Mouse (Mus musculus) forebrain, embryonic 11.5 days (tissue): ENCODE data around the gene Pde9a. TPM values are rescaled to one million over a fixed set of nuclear protein-coding genes. Genes with fewer than 3 reads are reported as not detected.

Experiments
- ATAC-seq: fragments of 200-750 bp; cut with Nextera tagmentation; replicated peaks from 2 replicates; pipeline ENCODE4 v1.8.0; 2017; ENCODE audit warnings: moderate TSS enrichment; ENCODE audit not compliant: low FRiP score
- DNase-seq: peaks from one replicate; pipeline ENCODE4 v3.0.0-alpha.2; 2017; ENCODE audit warnings: low spot score
- H3K27ac ChIP-seq: fragments of 300-500 bp; sonication (generic); 2 replicates; pipeline ENCODE4 v1.5.1; 2014; ENCODE audit warnings: low read depth, low read length
- H3K27me3 ChIP-seq: fragments of 300-500 bp; sonication (generic); 2 replicates; pipeline ENCODE4 v1.6.1; 2014; ENCODE audit warnings: mild to moderate bottlenecking, low read length, mixed read lengths; ENCODE audit not compliant: control insufficient read depth, insufficient read depth
- H3K36me3 ChIP-seq: fragments of 300-500 bp; sonication (generic); 2 replicates; pipeline ENCODE4 v1.6.1; 2014; ENCODE audit warnings: mild to moderate bottlenecking, low read length, moderate library complexity, mixed read lengths; ENCODE audit not compliant: control insufficient read depth, insufficient read depth
- H3K4me1 ChIP-seq: fragments of 300-500 bp; sonication (generic); replicated peaks from 2 replicates; pipeline ENCODE4 v1.6.1; 2014; ENCODE audit warnings: low read length, mixed read lengths; ENCODE audit not compliant: control insufficient read depth, insufficient read depth
- H3K4me2 ChIP-seq: fragments of 300-500 bp; sonication (generic); 2 replicates; pipeline ENCODE4 v1.6.1; 2014; ENCODE audit warnings: low read depth, mild to moderate bottlenecking, low read length, moderate library complexity, mixed read lengths; ENCODE audit not compliant: severe bottlenecking
- H3K4me3 ChIP-seq: fragments of 300-500 bp; sonication (generic); 2 replicates; pipeline ENCODE4 v1.5.1; 2014; ENCODE audit warnings: low read depth, low read length
- H3K9ac ChIP-seq: fragments of 300-500 bp; sonication (generic); 2 replicates; pipeline ENCODE4 v1.6.1; 2014; ENCODE audit warnings: low read length
- H3K9me3 ChIP-seq: fragments of 300-500 bp; sonication (generic); 2 replicates; pipeline ENCODE4 v1.6.1; 2016; ENCODE audit warnings: low read length, mixed read lengths; ENCODE audit not compliant: control insufficient read depth
- WGBS: fragments of 180-500 bp; shearing (Covaris S2); extraction: QIAGEN DNeasy Blood & Tissue Kit; methylation state at CpG from one replicate; pipeline ENCODE4 v1.1.7; 2014; 5-methylcytosine and 5-hydroxymethylcytosine counted together
- polyA plus RNA-seq: library from polyadenylated mRNA; unstranded; fragments of >200 nt; fragmentation: Nextera tagmentation; extraction: Ambion mirVana; gene quantifications from 2 replicates; pipeline ENCODE4 v1.2.1, GENCODE M21; 2014

Gene Pde9a
- polyA plus RNA-seq, 1 experiment from 2014 or later = 30.4 TPM

GRCm38 (mm10) chr17:31393811-31394210 is 7.8 kb downstream of the Pde9a start:
- Histone ChIP-seq H3K9ac (no peak overlapping the region), H3K27me3 (no peaks in the 10 kb centered on the region), H3K4me2 (no peak overlapping the region), H3K27ac (no peak overlapping the region), H3K9me3 (no peaks in the 10 kb centered on the region), H3K4me1 (no peaks in the 10 kb centered on the region), H3K4me3 (no peak overlapping the region), H3K36me3 (no peaks in the 10 kb centered on the region)
- ATAC-seq = no peak
- no peak for DNase-seq
- 82% methylated on average over 2 of the region's 2 CpGs for WGBS

DNA sequence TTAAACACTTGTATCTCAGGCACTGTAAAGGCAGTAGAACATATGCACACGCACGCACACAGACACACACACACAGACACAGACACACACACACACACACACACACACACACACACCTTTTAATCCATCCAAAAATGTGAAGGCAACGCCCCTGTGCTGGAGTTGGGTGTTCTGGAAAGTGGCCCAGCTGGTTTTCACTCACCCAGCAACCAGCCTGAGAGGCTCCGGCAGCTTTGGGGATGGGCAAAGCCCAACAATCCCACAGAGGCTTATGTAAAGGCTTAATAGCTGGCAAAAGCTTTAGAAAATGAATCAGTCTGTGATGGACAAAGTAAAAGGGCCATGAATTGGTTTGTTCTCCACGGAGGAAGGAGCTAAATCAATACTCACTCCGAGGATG is 14.3 kb downstream of the Pde9a start:
- no peak overlapping the region for H3K4me3 ChIP-seq
- H3K4me1 ChIP-seq = 0 out of 2 replicates have a peak, but pooled peaks cover 3% of the 10 kb centered on the region
- ATAC-seq (no peak), DNase-seq (no peak)
- H3K9ac ChIP-seq = no peak overlapping the region
- no peak overlapping the region for H3K4me2 ChIP-seq
- H3K27me3 ChIP-seq = no peaks in the 10 kb centered on the region
- no peak overlapping the region for H3K27ac ChIP-seq
- 84% methylated on average over 6 of the region's 6 CpGs for WGBS
- H3K9me3 ChIP-seq = no peaks in the 10 kb centered on the region
- no peaks in the 10 kb centered on the region for H3K36me3 ChIP-seq

DNA sequence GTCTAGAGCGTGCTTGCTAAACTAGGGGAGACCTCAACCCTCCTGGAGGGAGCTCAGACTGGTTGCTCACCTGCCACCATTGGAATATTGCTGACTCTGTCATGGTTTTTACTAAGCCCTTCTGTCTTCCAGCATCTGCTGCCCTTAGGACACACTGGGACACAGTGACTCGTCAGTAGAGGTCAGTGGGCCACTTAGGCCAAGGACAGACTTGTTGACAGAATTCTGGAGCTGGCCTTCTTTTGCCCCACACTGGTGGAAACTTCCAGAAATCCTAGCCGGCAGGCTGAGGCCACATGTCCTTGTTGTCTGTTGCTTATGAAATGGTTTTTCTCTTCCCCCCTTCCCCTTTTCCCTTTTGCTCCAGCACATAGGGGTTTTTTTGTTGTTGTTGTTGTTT is 15.2 kb downstream of the Pde9a start:
- no peaks in the 10 kb centered on the region for H3K36me3 ChIP-seq
- DNase-seq = no peak
- ATAC-seq = no peak
- no peaks in the 10 kb centered on the region for H3K27me3 ChIP-seq
- WGBS = 89% methylated on average over 3 of the region's 3 CpGs
- H3K4me3 ChIP-seq = no peak overlapping the region
- H3K9ac ChIP-seq = no peak overlapping the region
- H3K27ac ChIP-seq = no peak overlapping the region
- no peak overlapping the region for H3K4me2 ChIP-seq
- no peaks in the 10 kb centered on the region for H3K9me3 ChIP-seq
- 0 out of 2 replicates have a peak, but pooled peaks cover 3% of the 10 kb centered on the region for H3K4me1 ChIP-seq

- DNase-seq (no peak), ATAC-seq (no peak)
- no peaks in the 10 kb centered on the region for H3K27me3 ChIP-seq
- WGBS = 74% methylated on average over 8 of the region's 8 CpGs
- H3K9me3 ChIP-seq = no peaks in the 10 kb centered on the region
- no peak overlapping the region for H3K4me2 ChIP-seq
- H3K4me3 ChIP-seq = no peak overlapping the region
- H3K4me1 ChIP-seq = 0 out of 2 replicates have a peak, but pooled peaks cover 3% of the 10 kb centered on the region
- no peak overlapping the region for H3K9ac ChIP-seq
- peak overlapping the region; percentile 12 for H3K27ac ChIP-seq
- no peaks in the 10 kb centered on the region for H3K36me3 ChIP-seq
Observed at GRCm38 (mm10) chr17:31402713-31403112, 16.7 kb downstream of the Pde9a start.

- Histone ChIP-seq H3K27ac (no peak overlapping the region), H3K4me3 (no peak overlapping the region), H3K27me3 (no peaks in the 10 kb centered on the region), H3K9ac (no peak overlapping the region), H3K9me3 (no peaks in the 10 kb centered on the region), H3K4me2 (no peak overlapping the region), H3K36me3 (no peaks in the 10 kb centered on the region), H3K4me1 (peaks cover 17% of the 10 kb centered on the region)
- no peak for DNase-seq
- WGBS = 69% methylated on average over 6 of the region's 6 CpGs
- ATAC-seq = no peak
Observed at GRCm38 (mm10) chr17:31405694-31406227, 19.8 kb downstream of the Pde9a start.

DNA sequence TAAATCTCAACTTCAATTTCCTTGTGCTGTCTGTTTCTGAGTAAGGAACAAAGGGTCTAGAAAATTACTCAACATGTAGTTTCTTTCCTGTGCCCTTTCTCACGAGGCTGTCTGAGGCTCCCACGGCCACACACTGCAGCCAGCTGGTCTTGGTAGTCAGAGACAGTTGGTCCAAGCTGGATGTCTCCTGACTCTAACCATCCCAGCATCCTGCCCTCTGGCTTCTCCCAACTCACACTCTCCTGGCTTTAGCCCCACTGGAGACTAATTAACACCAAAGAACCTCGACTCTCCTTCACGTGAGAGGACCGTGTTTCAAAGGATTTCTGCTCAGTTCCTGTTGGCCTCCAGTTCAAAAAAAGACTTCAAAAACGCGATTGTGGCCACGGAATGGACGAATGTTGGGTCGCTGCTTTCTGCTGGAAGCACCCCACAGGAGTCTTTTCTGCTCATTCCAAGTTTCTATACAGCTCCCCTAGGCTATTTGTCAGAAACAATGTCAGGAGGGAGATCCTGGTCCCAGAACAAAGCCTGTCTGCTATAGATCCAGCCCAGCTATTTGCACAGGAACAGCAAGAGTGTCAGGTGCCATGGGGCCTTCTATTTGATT is 23.8 kb downstream of the Pde9a start:
- Histone ChIP-seq H3K9ac (peak overlapping the region; percentile 45), H3K4me1 (peaks cover 15% of the 10 kb centered on the region), H3K4me2 (0 out of 2 replicates have a peak overlapping the region, but pooled peaks have one; percentile 11), H3K27ac (peak overlapping the region; percentile 63), H3K4me3 (no peak overlapping the region), H3K9me3 (no peaks in the 10 kb centered on the region), H3K27me3 (no peaks in the 10 kb centered on the region), H3K36me3 (no peaks in the 10 kb centered on the region)
- 5% methylated on average over 10 of the region's 10 CpGs for WGBS
- DNase-seq (peak; percentile 64), ATAC-seq (peak; percentile 83)

DNA sequence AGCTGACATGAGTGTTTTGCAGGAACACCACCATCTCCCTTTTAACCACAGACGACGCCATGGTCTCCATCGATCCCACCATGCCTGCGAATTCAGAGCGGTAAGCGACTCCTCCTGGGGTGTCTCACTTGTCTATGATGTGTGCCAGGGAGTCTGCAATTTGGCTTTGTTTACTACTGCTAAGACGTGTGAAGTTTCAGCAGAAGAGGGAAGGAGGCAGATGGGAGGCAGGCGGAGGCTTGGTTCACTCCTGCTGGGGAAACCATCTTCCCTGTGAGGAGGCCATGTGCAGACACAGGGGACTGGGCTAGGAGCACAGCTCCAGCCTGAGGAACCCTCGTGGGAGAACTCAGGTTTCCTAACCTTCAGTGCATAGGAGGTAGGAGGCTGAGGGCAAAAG is 29.2 kb downstream of the Pde9a start:
- H3K4me2 ChIP-seq = no peak overlapping the region
- no peak overlapping the region for H3K9ac ChIP-seq
- H3K36me3 ChIP-seq = no peaks in the 10 kb centered on the region
- H3K4me3 ChIP-seq = no peak overlapping the region
- H3K9me3 ChIP-seq = no peaks in the 10 kb centered on the region
- H3K4me1 ChIP-seq = peaks cover 3% of the 10 kb centered on the region; the same call in 1 of the 2 replicates
- 87% methylated on average over 9 of the region's 9 CpGs for WGBS
- DNase-seq (no peak), ATAC-seq (no peak)
- no peaks in the 10 kb centered on the region for H3K27me3 ChIP-seq
- H3K27ac ChIP-seq = no peak overlapping the region

DNA sequence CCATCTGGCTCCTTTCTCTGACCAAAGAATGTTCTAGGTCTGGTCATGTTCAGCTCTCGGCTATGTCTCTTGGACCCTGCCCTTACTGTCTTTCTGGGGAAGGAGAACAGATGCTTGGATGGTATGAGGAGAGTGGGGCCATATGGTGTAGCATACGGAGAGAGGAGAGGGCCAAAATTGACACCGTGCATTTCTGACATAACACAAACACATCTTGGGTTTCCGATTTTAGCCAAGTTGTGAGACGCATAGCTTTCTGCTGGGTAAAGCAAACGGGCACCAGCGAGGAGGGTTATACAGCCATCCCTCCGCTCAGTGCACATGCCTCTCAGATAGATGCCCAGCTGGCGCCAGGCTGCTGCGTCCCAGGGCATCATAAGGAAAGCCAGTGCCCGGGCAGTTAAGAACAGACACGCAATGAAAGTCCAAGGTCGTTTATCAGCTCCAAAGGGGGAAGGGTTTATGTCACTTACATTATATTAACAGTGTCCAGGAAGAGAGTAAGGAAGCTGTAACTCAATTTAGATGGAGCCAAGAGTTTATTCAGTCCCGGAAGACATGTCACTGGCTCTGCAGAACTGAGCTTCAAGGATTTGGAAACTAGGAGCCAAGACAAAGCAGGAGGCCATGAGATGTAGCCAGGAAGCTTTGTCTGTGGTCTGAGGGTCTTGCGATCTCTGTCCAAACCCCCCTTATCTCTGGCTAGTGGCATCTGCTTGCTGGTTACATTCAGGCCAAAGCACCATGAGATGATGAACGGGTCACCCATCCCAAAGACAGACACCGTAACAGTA is 33.0 kb downstream of the Pde9a start:
- no peak overlapping the region for H3K4me3 ChIP-seq
- no peak overlapping the region for H3K4me2 ChIP-seq
- ATAC-seq (no peak), DNase-seq (no peak)
- no peaks in the 10 kb centered on the region for H3K36me3 ChIP-seq
- H3K9me3 ChIP-seq = no peaks in the 10 kb centered on the region
- H3K27ac ChIP-seq = no peak overlapping the region
- no peaks in the 10 kb centered on the region for H3K27me3 ChIP-seq
- H3K9ac ChIP-seq = no peak overlapping the region
- H3K4me1 ChIP-seq = no peaks in the 10 kb centered on the region
- WGBS = 89% methylated on average over 17 of the region's 17 CpGs
